ENCODE assay signal across 14 mouse cellular contexts in the genomic region with DNA sequence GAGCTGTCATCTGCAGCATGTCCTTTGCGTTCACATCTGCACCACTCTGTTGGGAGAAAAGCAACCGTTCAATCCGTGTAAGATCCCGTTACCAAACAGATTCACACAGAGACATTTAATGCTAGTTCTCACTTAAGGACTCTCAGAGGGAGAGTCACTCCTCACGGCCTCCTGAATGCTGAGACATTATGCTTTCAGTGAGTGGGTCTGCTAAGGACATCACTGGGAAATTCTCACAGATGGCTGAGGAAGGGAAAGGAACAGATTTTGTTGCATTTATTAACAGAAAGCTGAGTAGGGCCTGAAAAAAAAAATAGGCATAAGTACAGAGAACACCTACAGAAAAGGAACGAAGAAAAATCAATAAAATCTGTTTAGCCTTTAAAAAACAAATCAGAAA. TPM values are rescaled to one million over a fixed set of nuclear protein-coding genes. Genes with fewer than 3 reads are reported as not detected.
"Had no signal": no experiment of that assay in that cellular context is flagged by ENCODE, and none has a peak within 500 bp of the region (broad histone marks: within the 10 kb centered on the region; RNA-seq: fewer than 3 reads in every experiment).

No protein-coding gene starts in this region.

- ATAC-seq: intestine, embryonic 15.5 days had no signal

- DNase-seq: kidney, adult 18-20 months; kidney, postnatal 14 days; left cerebral cortex, postnatal 4 days; lung, adult 18-20 months; midbrain, embryonic 14.5 days; thymus, postnatal 4 days had no signal

- H3K4me3 ChIP-seq: intestine, embryonic 15.5 days; kidney, embryonic 15.5 days; limb, embryonic 13.5 days; neural tube, embryonic 12.5 days; stomach, embryonic 15.5 days had no signal

- H3K27ac ChIP-seq: intestine, embryonic 15.5 days; kidney, embryonic 15.5 days; limb, embryonic 13.5 days; liver, embryonic 14.5 days; neural tube, embryonic 12.5 days; stomach, embryonic 15.5 days had no signal

RNA-seq across cellular contexts. Expression of gene Gm128, which starts 37.5 kb away (rescaled TPM):
- total RNA-seq: left cerebral cortex, postnatal 4 days; monocyte, adult 5-6 weeks; neutrophil, adult 5-6 weeks had no signal

RNA-seq across cellular contexts. Expression of gene Sema6c, which starts 43.6 kb away (rescaled TPM):
- total RNA-seq: monocyte, adult 5-6 weeks; neutrophil, adult 5-6 weeks had no signal
